29 mouse cellular contexts compared by ENCODE assay signal in genomic region chr4:129119708-129120107, GRCm38 (mm10). TPM values are rescaled to one million over a fixed set of nuclear protein-coding genes. Genes with fewer than 3 reads are reported as not detected.
DNase-seq lines count a peak whose midpoint lies in the region; ATAC-seq and TF ChIP-seq lines count a peak whose summit lies in the region.
"Had no signal": no experiment of that assay in that cellular context is flagged by ENCODE, and none has a peak within 500 bp of the region (broad histone marks: within the 10 kb centered on the region; RNA-seq: fewer than 3 reads in every experiment).

No protein-coding gene starts in this region.

- DNase-seq in forebrain, embryonic 10.5 days (ENCODE audit: extremely low spot score, low spot score), result no peak
- peak in 1 of 2 experiments; percentile 22 for DNase-seq in left cerebral cortex, adult 2 months (ENCODE audit: extremely low spot score in 1 of 2, low spot score in 2 of 2)
- DNase-seq in left cerebral cortex, adult 11 months (ENCODE audit: low spot score), result no peak
- DNase-seq in neural tube, embryonic 10.5 days (ENCODE audit: extremely low spot score, low spot score), result no peak
- DNase-seq in frontal cortex, postnatal 14 days (ENCODE audit: low spot score in 2 of 2), result no peak
- DNase-seq in right cerebral cortex, adult 2 months (ENCODE audit: low spot score in 2 of 2), result no peak
- DNase-seq: adrenal gland, postnatal 10 days; cerebellum, adult 9-11 months; heart, postnatal 36 days; kidney, adult 8-10 months; kidney, postnatal 10 days; lung, adult 2 months; lung, postnatal 14 days; right cerebral cortex, postnatal 4 days; thymus, postnatal 14 days had no signal

- no peak overlapping the region for H3K27ac ChIP-seq in forebrain, embryonic 13.5 days
- H3K27ac ChIP-seq in forebrain, embryonic 10.5 days, result no peak overlapping the region
- peak overlapping the region; percentile 86 for H3K27ac ChIP-seq in left cerebral cortex, adult 2 months
- no peak overlapping the region for H3K27ac ChIP-seq in neural tube, embryonic 13.5 days (replicated peaks)
- H3K27ac ChIP-seq: heart, embryonic 15.5 days; intestine, embryonic 15.5 days; limb, embryonic 12.5 days; liver, embryonic 12.5 days had no signal

- peak overlapping the region; percentile 87; the same call in 1 of the 2 replicates for H3K4me2 ChIP-seq in forebrain, embryonic 13.5 days
- peak overlapping the region; percentile 89 for H3K4me2 ChIP-seq in neural tube, embryonic 13.5 days
- H3K4me2 ChIP-seq: heart, embryonic 15.5 days; liver, embryonic 12.5 days had no signal

- no peaks in the 10 kb centered on the region for H3K36me3 ChIP-seq in forebrain, embryonic 13.5 days (ENCODE audit: poor library complexity, severe bottlenecking)
- no peaks in the 10 kb centered on the region for H3K36me3 ChIP-seq in forebrain, embryonic 10.5 days (replicated peaks)
- no peaks in the 10 kb centered on the region for H3K36me3 ChIP-seq in neural tube, embryonic 13.5 days
- H3K36me3 ChIP-seq: heart, embryonic 15.5 days; intestine, embryonic 15.5 days; limb, embryonic 12.5 days; liver, embryonic 12.5 days had no signal

- peaks cover 58% of the 10 kb centered on the region for H3K27me3 ChIP-seq in forebrain, embryonic 13.5 days
- H3K27me3 ChIP-seq in forebrain, embryonic 10.5 days (ENCODE audit: poor library complexity, severe bottlenecking), result peaks cover 90% of the 10 kb centered on the region
- H3K27me3 ChIP-seq in neural tube, embryonic 13.5 days, result peaks cover 63% of the 10 kb centered on the region

- H3K4me1 ChIP-seq in forebrain, embryonic 13.5 days, result peaks cover 37% of the 10 kb centered on the region
- peaks cover 33% of the 10 kb centered on the region for H3K4me1 ChIP-seq in forebrain, embryonic 10.5 days
- H3K4me1 ChIP-seq in neural tube, embryonic 13.5 days (replicated peaks), result peaks cover 48% of the 10 kb centered on the region

- no peaks in the 10 kb centered on the region for H3K9me3 ChIP-seq in forebrain, embryonic 13.5 days (replicated peaks)
- no peaks in the 10 kb centered on the region for H3K9me3 ChIP-seq in forebrain, embryonic 10.5 days
- H3K9me3 ChIP-seq in neural tube, embryonic 13.5 days, result no peaks in the 10 kb centered on the region
- H3K9me3 ChIP-seq: heart, embryonic 15.5 days; intestine, embryonic 15.5 days; limb, embryonic 12.5 days; liver, embryonic 12.5 days had no signal

- no peak overlapping the region for H3K4me3 ChIP-seq in forebrain, embryonic 13.5 days
- no peak overlapping the region for H3K4me3 ChIP-seq in forebrain, embryonic 10.5 days
- H3K4me3 ChIP-seq in left cerebral cortex, adult 2 months, result peak overlapping the region; percentile 79
- H3K4me3 ChIP-seq in neural tube, embryonic 13.5 days, result peak overlapping the region; percentile 53; the same call in 1 of the 2 replicates
- H3K4me3 ChIP-seq: heart, embryonic 15.5 days; intestine, embryonic 15.5 days; limb, embryonic 12.5 days; liver, embryonic 12.5 days had no signal

- 80% methylated on average over 10 of the region's 10 CpGs for whole genome bisulfite sequencing in forebrain, embryonic 13.5 days
- WGBS in forebrain, embryonic 10.5 days, result 79% methylated on average over 10 of the region's 10 CpGs
- WGBS in neural tube, embryonic 13.5 days, result 71% methylated on average over 10 of the region's 10 CpGs

- no peak for TF ChIP-seq CTCF in left cerebral cortex, adult 2 months (IDR thresholded peaks at IDR 0.05)

- intact Hi-C loops in left cerebral cortex, adult 2 months (cut with DNase I), result no loop called here

- no peak overlapping the region for H3K9ac ChIP-seq in forebrain, embryonic 13.5 days
- H3K9ac ChIP-seq in neural tube, embryonic 13.5 days, result no peak overlapping the region
- H3K9ac ChIP-seq: heart, embryonic 15.5 days; intestine, embryonic 15.5 days; limb, embryonic 12.5 days; liver, embryonic 12.5 days had no signal

- no peak for ATAC-seq in forebrain, embryonic 13.5 days
- no peak for ATAC-seq in neural tube, embryonic 13.5 days (ENCODE audit: low read depth)
- ATAC-seq: activated CD4-positive, CD25-positive, alpha-beta regulatory T cell, adult 4 months; intestine, embryonic 15.5 days; liver, embryonic 12.5 days had no signal

RNA-seq across cellular contexts. Expression of gene Hpca, which starts 2.1 kb away (rescaled TPM):
- polyA plus RNA-seq in forebrain, embryonic 13.5 days (2015; fragmentation: Nextera tagmentation; extraction: Ambion mirVana), result 19.6 and 20.4 TPM in 2 replicates
- 0.18 and 0.43 TPM in 2 replicates for polyA plus RNA-seq in forebrain, embryonic 10.5 days (2016; fragmentation: Nextera tagmentation; extraction: Ambion mirVana)
- 100 to 1,000 TPM; 650 to 692 TPM for total RNA-seq in left cerebral cortex, adult 2 months (2021)
- polyA plus RNA-seq in neural tube, embryonic 13.5 days (2015; fragmentation: Nextera tagmentation; extraction: Ambion mirVana), result 50.3 and 55.8 TPM in 2 replicates
- total RNA-seq: gastrocnemius, adult 18-20 months; heart, postnatal 36 days; megakaryocyte progenitor cell, adult 5-6 weeks; monocyte, adult 5-6 weeks had no signal
- polyA plus RNA-seq: activated CD4-positive, CD25-positive, alpha-beta regulatory T cell, adult 4 months; lung, adult 2 months had no signal

RNA-seq across cellular contexts. Expression of gene Tmem54, which starts 14.4 kb away (rescaled TPM):
- not detected in 2 replicates for polyA plus RNA-seq in forebrain, embryonic 13.5 days (2015; fragmentation: Nextera tagmentation; extraction: Ambion mirVana)
- 3.3 and 4.6 TPM in 2 replicates for polyA plus RNA-seq in forebrain, embryonic 10.5 days (2016; fragmentation: Nextera tagmentation; extraction: Ambion mirVana)
- not detected for total RNA-seq in left cerebral cortex, adult 2 months (2021)
- 0.39 TPM in 1 of 2 replicates, not detected in the other for polyA plus RNA-seq in neural tube, embryonic 13.5 days (2015; fragmentation: Nextera tagmentation; extraction: Ambion mirVana)
- total RNA-seq: adrenal gland, postnatal 10 days; common myeloid progenitor, adult 5-6 weeks; gastrocnemius, adult 18-20 months; heart, adult 8-10 months; heart, postnatal 36 days; layer of hippocampus, postnatal 14 days; left cerebral cortex, postnatal 14 days; monocyte, adult 5-6 weeks had no signal
- polyA plus RNA-seq: activated CD4-positive, CD25-positive, alpha-beta regulatory T cell, adult 4 months had no signal

RNA-seq across cellular contexts. Expression of gene Fndc5, which starts 17.1 kb away (rescaled TPM):
- polyA plus RNA-seq in forebrain, embryonic 13.5 days (2015; fragmentation: Nextera tagmentation; extraction: Ambion mirVana), result 0.93 and 1.1 TPM in 2 replicates
- 0.56 and 0.93 TPM in 2 replicates for polyA plus RNA-seq in forebrain, embryonic 10.5 days (2016; fragmentation: Nextera tagmentation; extraction: Ambion mirVana)
- 10 to 100 TPM; 54.0 to 58.1 TPM for total RNA-seq in left cerebral cortex, adult 2 months (2021)
- 24.4 and 24.5 TPM in 2 replicates for polyA plus RNA-seq in neural tube, embryonic 13.5 days (2015; fragmentation: Nextera tagmentation; extraction: Ambion mirVana)
- total RNA-seq: common myeloid progenitor, adult 5-6 weeks; megakaryocyte progenitor cell, adult 5-6 weeks; monocyte, adult 5-6 weeks had no signal

Comparison
In these comparisons a context has a peak if more than half of its experiments do, and no peak if none do; other contexts are left out.
1. RNA of gene Hpca, which starts 2.1 kb away (polyA plus RNA-seq): 50.3 to 55.8 TPM in neural tube, embryonic 13.5 days and 19.6 to 20.4 TPM in forebrain, embryonic 13.5 days; 0.18 to 0.43 TPM in forebrain, embryonic 10.5 days; every median in the first group is over 10 times any median in the second.
2. H3K4me3 ChIP-seq: peak in left cerebral cortex, adult 2 months (single experiment) and neural tube, embryonic 13.5 days (single experiment); none in forebrain, embryonic 13.5 days (single experiment) and forebrain, embryonic 10.5 days (single experiment).
3. RNA of gene Fndc5, which starts 17.1 kb away (polyA plus RNA-seq): 24.4 to 24.5 TPM in neural tube, embryonic 13.5 days; 0.93 to 1.1 TPM in forebrain, embryonic 13.5 days and 0.56 to 0.93 TPM in forebrain, embryonic 10.5 days; every median in the first group is over 10 times any median in the second.